Mouse (Mus musculus): ENCODE data around the gene Pnp2.
"Not testable (repeated sequence)": the region's sequence is repeated elsewhere in the genome, so short reads cannot be mapped to it uniquely, and the experiment has no call there.

Gene Pnp2

DNA sequence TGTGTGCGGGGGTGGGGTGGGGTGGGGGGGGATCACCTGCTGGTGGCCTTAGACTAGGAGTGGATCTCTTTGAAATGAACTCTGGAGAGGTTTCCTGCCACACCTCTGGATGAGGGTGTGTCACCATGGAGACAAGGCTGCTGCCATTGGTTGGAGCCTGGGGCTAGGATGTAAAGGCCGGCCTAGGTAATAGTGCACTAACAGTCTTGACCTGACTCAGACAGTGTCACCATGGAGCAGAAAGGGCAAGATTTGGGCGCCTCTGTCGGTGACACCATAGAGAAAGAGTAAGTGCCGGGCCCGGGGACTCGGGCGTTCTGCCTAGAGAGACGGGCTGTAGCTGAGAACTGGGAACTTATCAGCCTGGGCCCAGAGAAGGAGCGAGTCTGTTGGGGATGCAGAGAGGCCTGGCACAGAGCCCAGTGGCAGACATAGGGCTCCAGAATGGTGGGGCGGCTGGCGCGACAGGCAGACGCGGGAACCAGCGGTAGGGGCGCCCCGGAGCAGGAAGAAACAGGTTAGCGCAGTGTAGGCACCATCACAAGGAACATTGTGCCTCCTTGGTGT, at the start of gene Pnp2:
Pnp2 (plus strand) TSS at position 51 of the 567 bp plus-strand sequence.
- DNase-seq (ENCODE audit: low read depth, low spot score), result not testable (repeated sequence)

DNA sequence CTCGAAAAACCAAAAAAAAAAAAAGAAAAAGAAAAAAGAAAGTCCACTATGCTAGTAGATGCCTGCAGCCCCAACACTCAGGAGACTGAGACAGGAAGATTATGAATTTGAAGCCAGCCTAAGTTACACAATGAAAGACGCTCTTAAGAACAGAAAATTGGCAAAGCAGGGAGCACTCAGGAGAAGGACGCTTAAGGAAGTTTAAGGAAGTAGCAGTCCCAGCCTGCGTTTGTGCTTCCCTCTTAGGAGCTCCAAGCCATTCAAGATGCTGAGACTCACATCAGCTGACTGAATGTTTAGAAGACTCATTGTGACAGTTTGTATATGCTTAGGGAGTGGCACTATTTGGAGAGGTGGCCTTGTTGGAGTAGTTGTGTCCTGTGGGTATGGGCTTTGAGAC, 47.7 kb upstream of the Pnp2 start:
- DNase-seq (ENCODE audit: low read depth, low spot score), result no peak

DNA sequence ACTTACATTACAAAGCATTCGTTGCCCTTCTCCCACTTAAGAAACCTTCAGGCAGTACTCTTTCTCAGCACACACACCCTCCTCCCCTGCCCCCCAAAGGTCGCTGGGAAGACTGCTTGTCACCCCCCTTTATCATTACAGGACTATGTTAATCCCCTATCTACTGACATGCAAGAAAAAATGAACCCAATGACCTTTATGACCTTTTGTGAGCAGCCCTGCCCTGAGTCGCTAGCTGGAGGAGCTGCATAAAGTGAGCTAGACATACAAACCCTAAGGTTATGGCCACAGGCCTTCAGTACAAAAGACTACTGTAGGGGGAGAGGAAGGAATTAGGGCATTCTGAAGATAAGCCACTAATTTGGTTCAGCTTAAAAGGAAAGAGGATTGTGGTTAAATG, 44.4 kb upstream of the Pnp2 start:
- no peak for DNase-seq (ENCODE audit: low read depth, low spot score)

DNA sequence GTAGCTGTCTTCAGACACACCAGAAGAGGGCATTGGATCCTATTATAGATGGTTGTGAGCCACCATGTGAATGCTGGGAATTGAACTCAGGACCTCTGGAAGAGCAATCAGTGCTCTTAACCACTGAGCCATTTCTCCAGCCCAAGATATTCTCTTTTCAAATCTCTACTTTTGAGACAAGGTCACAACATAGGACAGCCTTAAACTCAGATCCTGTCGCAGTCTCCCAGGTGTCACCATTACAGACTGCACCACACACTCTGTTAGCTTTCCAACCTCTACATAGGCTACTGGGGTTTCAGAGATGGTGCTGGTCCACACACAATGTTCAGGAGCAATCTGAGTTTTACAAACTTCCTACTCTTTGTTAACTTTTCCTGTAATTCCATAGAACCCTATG, 32.4 kb upstream of the Pnp2 start:
- not testable (repeated sequence) for DNase-seq (ENCODE audit: low read depth, low spot score)

DNA sequence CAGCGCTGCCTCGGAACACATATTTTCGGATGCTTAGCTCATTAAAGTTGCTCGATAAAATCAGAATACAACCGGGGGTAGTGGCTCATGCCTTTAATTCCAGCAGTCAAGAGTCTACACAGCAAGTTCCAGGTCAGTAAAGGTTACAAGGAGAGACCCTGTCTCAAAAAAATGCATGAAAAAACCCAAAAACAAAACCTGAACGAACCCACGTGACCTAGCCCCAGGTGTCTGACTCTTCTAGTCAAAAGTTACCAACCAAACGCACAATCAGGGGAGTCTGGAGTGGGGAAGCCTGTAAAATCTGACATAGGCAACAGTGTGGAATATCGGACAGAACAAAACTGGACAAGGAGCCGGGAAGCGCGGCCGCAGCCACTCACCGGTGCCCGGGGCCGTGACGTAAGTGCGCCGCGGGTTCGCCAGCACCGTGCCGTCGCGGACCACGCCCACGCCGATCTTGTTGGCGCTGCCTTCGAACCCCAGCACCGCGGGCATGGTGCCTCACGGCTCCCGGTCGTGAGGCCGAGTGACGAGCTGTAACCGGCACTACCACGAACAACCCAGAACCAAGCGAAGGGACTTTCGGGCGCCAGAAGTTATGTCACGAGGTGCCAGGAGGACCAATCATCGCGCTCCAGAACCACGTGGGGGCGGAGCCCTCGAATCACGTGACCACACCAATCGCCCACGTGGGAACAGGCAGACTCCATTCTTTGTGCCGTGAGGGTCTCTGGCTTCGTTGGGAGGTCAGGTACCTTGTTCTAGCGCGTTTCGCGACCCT, 31.3 kb upstream of the Pnp2 start, which contains the start of the genes Osgep and Apex1:
Osgep (minus strand) TSS at position 613 of the 784 bp plus-strand sequence.
Apex1 (plus strand) TSS at position 688 of the 784 bp plus-strand sequence.
- peak; percentile 98 for DNase-seq (ENCODE audit: low read depth, low spot score)

DNA sequence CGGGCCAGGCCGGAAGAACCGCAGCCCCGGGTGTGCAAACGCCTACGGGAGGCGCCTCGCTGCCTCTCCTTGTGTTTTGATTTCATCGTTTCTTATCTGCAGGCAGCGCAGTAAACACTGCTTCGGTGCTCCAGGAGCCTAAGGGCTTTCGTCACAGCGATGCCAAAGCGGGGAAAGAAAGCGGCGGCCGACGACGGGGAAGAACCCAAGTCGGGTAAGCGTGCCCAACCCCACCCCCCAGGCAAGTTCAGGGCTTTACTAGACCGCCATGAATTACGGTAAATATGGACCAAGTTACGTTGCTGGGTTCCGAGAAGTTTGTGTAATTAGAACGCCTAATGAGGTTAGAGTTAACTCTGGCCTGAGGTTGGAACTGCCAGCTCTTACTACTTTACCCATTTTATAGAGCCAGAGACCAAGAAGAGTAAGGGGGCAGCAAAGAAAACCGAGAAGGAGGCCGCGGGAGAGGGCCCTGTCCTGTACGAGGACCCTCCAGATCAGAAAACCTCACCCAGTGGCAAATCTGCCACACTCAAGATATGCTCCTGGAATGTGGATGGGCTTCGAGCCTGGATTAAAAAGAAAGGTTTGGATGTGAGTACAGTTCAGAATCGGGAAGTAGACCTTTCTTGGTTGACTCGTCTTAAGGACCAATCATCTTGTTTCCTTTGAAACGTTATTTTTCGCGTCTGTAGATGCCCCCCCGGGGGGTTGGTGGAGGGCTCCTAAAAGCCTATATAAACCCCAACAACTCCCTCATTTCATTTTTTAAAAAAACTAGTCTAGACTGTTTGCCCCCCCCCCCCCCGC, 30.5 kb upstream of the Pnp2 start:
- DNase-seq (ENCODE audit: low read depth, low spot score), result no peak

DNA sequence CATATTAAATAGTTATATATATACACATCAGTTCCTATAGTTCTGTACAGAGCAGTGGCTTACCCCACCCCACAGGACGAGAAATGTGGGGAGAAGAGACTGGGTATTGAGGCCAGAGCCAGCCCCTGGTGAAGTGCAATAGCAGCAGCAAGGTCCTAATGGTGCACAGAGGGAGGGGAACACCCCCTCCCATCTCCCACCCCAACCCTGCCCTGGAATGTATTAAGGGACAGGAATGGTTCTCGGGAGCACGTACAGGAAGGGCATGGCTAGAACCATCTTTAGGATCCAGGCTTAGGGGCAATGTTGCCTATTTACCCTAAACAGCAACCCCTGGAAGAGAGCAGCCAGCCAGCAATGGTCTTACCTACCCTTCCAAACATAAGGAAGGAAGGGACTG, 28.4 kb upstream of the Pnp2 start:
- DNase-seq (ENCODE audit: low read depth, low spot score), result no peak

DNA sequence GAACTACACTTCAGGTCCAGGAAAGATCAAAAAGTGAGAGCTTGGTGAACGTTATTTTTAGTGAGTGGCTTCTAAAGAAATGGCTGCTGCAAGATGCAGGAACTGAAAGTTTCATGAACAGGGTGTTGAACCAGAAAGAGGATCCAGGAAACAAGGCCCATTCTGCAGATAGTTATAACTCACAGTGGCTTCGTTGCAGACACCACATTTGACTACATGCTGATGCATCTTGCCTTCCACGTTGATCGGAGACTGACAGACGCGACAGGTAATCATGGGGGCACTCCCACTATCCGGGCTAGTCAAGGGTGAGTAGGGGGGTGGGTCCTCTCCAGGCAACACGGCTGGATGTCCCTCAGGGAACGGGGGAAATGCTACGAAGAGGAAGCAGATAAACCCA, 25.8 kb upstream of the Pnp2 start:
- DNase-seq (ENCODE audit: low read depth, low spot score), result no peak

DNA sequence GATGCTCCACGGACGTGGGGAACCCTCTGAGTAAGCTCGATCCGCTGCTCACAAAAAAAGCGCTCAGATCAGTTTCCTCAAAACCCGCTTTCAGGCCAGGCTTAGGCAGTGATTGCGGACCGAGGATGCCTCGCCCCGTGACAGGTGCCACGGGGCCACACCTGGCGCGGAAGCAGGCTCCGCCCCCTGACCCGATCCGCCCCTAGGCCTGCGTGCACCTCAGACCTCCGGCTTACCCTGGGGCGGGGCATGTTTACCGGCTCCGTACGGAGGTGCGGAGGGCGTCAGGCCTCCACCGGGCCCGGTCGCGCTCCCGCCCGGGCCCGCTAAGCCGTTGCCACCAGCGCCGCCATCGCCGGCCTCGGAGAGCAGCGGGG, 25.4 kb upstream of the Pnp2 start:
- DNase-seq (ENCODE audit: low read depth, low spot score), result no peak

DNA sequence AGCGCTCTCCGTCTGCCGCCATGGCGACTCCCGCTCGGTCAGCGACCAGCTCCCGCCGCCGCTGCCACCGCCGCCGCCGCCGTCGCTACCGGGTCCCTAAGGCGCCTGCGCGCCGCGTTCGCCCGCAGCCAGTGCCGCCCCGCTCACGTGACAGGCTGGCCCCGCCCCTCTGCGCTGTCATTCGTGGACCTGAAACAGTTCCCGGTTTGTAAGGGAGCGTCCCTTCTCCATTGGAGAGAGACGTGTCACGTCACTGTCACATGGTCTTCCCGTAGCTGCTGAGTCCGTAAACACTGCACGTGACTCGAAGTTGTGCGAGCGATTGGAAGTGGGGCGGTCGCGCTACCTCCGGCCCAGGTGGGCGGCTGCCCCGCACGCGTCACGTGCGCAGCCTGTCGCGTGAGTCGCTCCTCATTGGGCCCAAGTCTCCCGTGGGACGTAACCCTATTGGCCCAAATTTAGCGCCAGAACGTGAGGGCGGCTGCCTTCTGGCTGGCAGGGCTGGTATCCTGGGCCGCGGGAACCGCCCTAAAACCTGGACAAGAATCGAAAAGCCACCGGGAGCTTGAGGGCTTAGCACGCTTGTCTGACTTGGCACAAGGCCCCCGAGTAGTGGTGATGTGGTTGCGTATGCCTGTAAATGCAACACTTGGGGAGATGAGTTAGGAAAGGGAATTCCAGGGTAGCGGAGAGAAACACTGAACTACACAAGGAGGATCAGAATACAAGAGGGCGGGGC, 24.9 kb upstream of the Pnp2 start, which contains the start of the genes Pip4p1 and Pnp:
Pip4p1 (minus strand) TSS at position 103 of the 739 bp plus-strand sequence.
Pnp (plus strand) TSS at position 329 of the 739 bp plus-strand sequence.
- DNase-seq (ENCODE audit: low read depth, low spot score), result peak; percentile 100

DNA sequence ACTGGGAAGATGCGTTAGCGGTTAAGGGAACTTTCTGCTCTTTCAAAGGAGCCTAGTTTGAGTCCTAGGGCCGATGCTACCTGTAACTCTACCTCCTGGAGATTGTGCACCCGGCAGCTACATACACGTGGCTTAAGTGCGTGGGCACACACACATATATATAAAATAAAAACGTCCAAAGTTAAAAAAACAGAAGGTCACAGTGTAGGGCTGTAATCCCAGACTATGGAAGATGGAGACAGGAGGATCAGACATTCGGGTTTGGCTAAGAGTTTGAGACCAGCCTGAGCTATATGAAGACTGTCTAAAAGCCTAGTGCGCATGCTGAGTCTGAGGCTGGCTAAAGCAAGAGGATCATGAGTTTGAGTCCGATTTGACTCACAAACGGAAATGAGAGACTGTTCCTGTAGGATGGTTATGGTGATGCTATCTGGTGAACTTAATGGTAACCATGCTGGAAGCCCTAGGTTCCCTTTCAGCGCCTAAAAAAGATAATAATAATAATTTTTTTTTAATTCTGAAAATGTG, 24.2 kb upstream of the Pnp2 start:
- no peak for DNase-seq (ENCODE audit: low read depth, low spot score)

DNA sequence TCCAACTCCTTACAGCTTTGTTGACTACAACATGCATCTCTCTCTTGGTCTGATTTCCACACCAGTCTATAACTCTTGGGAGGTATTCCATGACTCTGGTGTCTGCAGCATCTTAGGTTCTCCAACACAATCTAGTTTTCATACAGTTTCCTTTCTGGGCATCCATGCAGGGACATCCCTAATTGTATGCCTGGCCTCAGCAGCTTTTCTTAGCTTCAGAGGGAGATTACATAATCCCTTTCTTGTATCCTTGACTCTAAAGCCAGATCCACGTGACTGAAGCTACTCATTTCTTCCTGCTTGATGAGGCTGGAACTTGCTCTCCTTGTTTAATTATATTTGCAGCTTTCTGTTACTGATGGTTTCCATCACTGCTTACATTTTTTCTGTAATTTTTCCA, 19.1 kb upstream of the Pnp2 start:
- no peak for DNase-seq (ENCODE audit: low read depth, low spot score)

DNA sequence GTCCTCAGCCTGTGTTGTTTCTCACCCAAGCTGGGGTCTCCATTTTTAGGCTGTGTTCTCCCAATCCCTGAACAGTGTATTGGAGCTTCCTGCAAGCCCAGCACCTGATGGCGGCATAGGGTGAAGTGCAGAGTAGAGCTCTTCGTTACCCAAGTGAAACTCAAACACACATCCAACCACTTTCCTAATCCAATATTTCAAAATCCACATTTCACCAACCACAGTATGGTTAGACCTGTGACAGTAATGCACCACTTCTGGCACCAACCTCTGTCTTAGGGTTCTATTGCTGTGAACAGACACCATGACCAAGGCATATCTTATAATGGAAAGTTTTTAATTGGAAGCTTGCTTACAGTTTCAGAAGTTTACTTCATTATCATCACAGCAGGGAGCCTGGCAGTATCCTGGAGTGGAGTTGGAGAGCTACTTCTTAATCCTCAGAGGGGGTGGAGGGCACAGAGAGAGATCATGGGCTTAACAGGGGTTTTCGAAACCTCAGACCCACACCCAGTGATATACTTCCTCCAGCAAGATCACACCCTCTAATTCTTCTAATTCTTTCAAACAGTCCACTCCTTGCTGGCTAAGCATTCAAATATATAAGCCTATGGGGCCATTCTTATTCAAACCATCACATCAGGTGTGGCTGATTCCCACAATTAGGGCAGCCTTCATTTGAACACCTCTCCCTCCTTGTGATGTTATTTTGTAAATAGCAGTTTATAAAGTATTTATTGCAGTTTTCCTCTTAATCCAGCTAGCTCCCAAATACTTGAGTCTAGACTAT, 17.5 kb upstream of the Pnp2 start:
- DNase-seq (ENCODE audit: low read depth, low spot score), result no peak

DNA sequence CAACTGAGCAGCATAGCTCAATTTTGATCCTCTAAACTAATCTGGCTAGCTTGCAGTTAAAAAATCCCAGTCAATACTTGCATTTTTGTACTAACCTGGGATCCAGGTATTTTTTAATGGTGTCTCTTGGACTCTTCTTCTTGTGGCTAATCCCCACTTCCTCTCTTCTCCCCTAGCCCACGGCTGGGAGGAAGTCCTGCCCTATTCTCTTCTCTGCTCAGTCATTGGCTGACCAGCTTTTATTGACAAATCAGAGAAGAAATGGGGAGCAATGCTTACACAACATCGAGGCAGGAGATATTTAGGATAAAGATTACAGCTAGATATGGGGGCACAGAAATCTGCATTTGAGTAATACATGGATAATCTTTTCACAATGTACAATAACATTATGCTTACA, 16.9 kb upstream of the Pnp2 start:
- DNase-seq (ENCODE audit: low read depth, low spot score), result no peak

DNA sequence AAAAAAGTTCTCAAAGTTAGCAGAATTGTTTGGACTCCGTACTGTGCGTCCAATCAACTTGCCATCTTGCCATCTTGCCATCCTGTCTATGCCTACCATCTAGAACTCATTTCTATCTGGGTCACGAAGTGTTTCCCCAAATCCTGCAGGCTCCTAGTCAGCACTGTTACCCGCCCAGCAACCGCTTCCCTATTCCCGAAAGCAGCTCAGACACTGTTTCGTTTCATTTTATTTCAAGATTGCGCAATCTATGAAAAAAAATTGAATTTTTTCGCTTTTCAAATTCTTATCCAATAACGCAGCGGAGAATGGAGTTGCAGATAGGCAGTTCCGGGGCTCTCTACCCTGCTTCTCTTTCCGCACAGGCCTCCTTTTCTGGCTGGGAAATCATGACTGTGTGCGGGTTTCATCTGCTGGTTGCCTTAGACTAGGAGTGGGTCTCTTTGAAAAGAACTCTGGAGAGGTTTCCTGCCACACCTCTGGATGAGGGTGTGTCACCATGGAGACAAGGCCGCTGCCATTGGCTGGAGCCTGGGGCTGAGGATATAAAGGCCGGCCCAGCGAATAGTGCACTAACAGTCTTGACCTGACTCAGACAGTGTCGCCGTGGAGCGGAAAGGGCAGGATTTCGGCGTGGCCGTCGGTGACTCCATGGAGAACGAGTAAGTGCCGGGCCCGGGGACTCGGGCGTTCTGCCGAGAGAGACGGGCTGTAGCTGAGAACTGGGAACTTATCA, 11.7 kb upstream of the Pnp2 start, which contains the start of gene Gm49342:
Gm49342 (plus strand) TSS at position 586 of the 736 bp plus-strand sequence.
- peak; percentile 92 for DNase-seq (ENCODE audit: low read depth, low spot score)

DNA sequence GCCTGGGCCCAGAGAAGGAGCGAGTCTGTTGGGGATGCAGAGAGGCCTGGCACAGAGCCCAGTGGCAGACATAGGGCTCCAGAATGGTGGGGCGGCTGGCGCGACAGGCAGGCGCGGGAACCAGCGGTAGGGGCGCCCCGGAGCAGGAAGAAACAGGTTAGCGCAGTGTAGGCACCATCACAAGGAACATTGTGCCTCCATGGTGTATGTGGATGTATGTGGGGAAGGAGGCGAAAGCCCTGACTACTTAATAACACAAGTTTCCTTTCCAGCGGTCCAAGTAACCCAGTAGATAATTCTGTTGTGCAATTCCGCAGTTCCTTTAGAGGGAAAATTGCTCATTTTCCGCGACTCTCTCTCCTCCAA, 11.1 kb upstream of the Pnp2 start:
- DNase-seq (ENCODE audit: low read depth, low spot score), result not testable (repeated sequence)

DNA sequence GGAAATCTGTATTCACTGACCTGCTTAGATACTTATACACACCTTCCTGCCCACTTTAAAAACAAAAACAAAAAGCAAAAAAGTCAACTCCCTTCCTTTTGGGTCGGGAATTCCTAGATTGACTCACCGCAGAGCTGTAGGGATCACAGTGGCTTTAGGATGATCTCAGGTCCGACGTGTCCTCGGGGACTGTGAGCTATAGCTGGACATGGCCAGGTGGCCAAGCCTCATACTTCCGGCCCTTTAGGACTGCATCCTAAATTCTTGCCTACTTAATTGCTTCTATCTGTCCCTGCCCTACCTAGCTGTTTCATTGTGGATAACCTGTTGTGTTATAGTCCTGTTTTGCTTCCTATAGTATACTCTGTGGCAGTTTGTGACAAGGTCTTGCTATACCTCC, 10.7 kb upstream of the Pnp2 start:
- DNase-seq (ENCODE audit: low read depth, low spot score), result not testable (repeated sequence)

DNA sequence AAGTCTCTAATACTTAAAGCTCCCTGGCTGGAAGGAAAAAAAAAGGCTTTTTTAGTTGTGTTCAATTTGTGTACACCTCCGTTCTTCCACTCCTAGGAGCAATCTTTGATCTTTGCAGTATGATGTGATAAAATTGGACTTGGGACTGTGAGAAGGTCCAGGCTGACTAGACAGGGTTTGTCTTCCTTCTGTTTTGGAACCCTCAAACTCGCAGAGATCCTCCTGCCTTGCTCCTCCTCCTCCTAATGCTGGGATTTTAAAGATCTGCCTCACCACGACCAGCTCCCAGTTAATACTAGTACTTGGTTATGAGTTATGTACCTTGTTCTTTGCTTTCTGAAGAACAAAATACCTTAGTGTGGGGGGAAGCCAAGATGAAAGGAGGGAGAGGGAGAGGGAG, 10.3 kb upstream of the Pnp2 start:
- DNase-seq (ENCODE audit: low read depth, low spot score), result not testable (repeated sequence)

DNA sequence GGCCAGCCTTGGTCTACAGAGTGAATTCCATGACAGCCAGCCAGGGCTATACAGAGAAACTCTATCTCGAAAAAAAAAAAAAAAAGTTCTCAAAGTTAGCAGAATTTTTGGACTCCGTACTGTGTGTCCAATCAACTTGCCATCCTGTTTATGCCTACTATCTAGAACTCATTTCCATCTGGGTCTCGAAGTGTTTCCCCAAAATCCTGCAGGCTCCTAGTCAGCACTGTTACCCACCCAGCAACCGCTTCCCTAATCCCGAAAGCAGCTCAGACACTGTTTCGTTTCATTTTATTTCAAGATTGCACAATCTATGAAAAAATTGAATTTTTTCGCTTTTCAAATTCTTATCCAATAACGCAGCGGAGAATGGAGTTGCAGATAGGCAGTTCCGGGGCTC, 305 bp upstream of the Pnp2 start:
- DNase-seq (ENCODE audit: low read depth, low spot score), result no peak

DNA sequence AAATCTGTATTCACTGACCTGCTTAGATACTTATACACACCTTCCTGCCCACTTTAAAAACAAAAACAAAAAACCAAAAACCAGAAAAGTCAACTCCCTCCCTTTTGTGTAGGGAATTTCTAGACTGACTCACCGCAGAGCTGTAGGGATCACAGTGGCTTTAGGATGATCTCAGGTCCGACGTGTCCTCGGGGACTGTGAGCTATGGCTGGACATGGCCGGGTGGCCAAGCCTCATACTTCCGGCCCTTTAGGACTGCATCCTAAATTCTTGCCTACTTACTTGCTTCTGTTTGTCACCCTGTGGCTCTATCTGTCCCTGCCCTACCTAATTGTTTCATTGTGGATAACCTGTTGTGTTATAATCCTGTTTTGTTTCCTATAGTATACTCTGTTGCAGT, 932 bp downstream of the Pnp2 start:
- DNase-seq (ENCODE audit: low read depth, low spot score), result not testable (repeated sequence)

Data from mesoderm, embryonic 11.5 days (tissue).